Mouse (Mus musculus) ES-Bruce4 (cell line): ENCODE measurements around the gene 4930404N11Rik.

Source experiments
- CTCF ChIP-seq: IDR thresholded peaks from one replicate; pipeline ENCODE4 v1.8.1; 2011; ENCODE audit warnings: low read depth, low read length
- EP300 ChIP-seq: IDR thresholded peaks from 2 replicates; pipeline ENCODE4 v1.6.1; 2011; ENCODE audit warnings: low read depth, low read length; ENCODE audit not compliant: insufficient read depth
- POLR2A ChIP-seq: IDR thresholded peaks from one replicate; pipeline ENCODE4 v1.8.1; 2011; ENCODE audit warnings: low read length; ENCODE audit not compliant: insufficient read depth

GRCm38 (mm10) chr10:81408424-81408729, 42.8 kb upstream of the 4930404N11Rik start:
- TF ChIP-seq CTCF (no peak), POLR2A (no peak), EP300 (no peak)
